Mouse (Mus musculus) heart, postnatal 0 days (tissue): Measurements from ENCODE around the gene Cep104.

Source experiments
- CTCF ChIP-seq: IDR thresholded peaks from 2 replicates; pipeline ENCODE4 v1.5.1; 2016; ENCODE audit warnings: antibody characterized with exemption, control low read depth, low read depth
- EP300 ChIP-seq: IDR thresholded peaks from 2 replicates; pipeline ENCODE4 v1.6.1; 2016; ENCODE audit warnings: antibody characterized with exemption, low read depth

GRCm38 (mm10) chr4:153966651-153967050, 8.3 kb upstream of the Cep104 start:
- TF ChIP-seq CTCF (no peak), EP300 (no peak)
